Mouse (Mus musculus) liver, embryonic 11.5 days (tissue): ENCODE results near the gene Rasal2. TPM values are rescaled to one million over a fixed set of nuclear protein-coding genes. Genes with fewer than 3 reads are reported as not detected.

ENCODE experiments used
- ATAC-seq: fragments of 200-750 bp; cut with Nextera tagmentation; replicated peaks from 2 replicates; pipeline ENCODE4 v1.8.0; 2017; ENCODE audit warnings: moderate number of reproducible peaks, mild to moderate bottlenecking, moderate TSS enrichment, moderate library complexity; ENCODE audit not compliant: low FRiP score
- DNase-seq: peaks from one replicate; pipeline ENCODE4 v3.0.0-alpha.2; 2017; ENCODE audit warnings: low spot score
- H3K27ac ChIP-seq: fragments of 300-500 bp; sonication (generic); 2 replicates; pipeline ENCODE4 v1.5.1; 2014; ENCODE audit warnings: mild to moderate bottlenecking, low read depth, low read length, control low read depth
- H3K27me3 ChIP-seq: fragments of 300-500 bp; sonication (generic); replicated peaks from 2 replicates; pipeline ENCODE4 v1.6.1; 2014; ENCODE audit warnings: low read length, mixed read lengths; ENCODE audit not compliant: control insufficient read depth, insufficient read depth
- H3K36me3 ChIP-seq: fragments of 300-500 bp; sonication (generic); 2 replicates; pipeline ENCODE4 v1.6.1; 2014; ENCODE audit warnings: mild to moderate bottlenecking, low read length, moderate library complexity, mixed read lengths; ENCODE audit not compliant: control insufficient read depth, insufficient read depth
- H3K4me1 ChIP-seq: fragments of 300-500 bp; sonication (generic); replicated peaks from 2 replicates; pipeline ENCODE4 v1.6.1; 2014; ENCODE audit warnings: low read length, mixed read lengths; ENCODE audit not compliant: control insufficient read depth, insufficient read depth
- H3K4me2 ChIP-seq: fragments of 300-500 bp; sonication (generic); 2 replicates; pipeline ENCODE4 v1.6.1; 2014; ENCODE audit warnings: mild to moderate bottlenecking, control low read depth, moderate library complexity
- H3K4me3 ChIP-seq: fragments of 300-500 bp; sonication (generic); 2 replicates; pipeline ENCODE4 v1.5.1; 2014; ENCODE audit warnings: low read depth, low read length, control low read depth
- H3K9ac ChIP-seq: fragments of 300-500 bp; sonication (generic); 2 replicates; pipeline ENCODE4 v1.6.1; 2014; ENCODE audit warnings: low read depth, low read length, control low read depth
- H3K9me3 ChIP-seq: fragments of 300-500 bp; sonication (generic); 2 replicates; pipeline ENCODE4 v1.6.1; 2016; ENCODE audit warnings: low read length, inconsistent platforms, mixed read lengths; ENCODE audit not compliant: control insufficient read depth
- WGBS: fragments of 180-500 bp; shearing (Covaris S2); extraction: QIAGEN DNeasy Blood & Tissue Kit; methylation state at CpG from one replicate; pipeline ENCODE4 v1.1.7; 2014; 5-methylcytosine and 5-hydroxymethylcytosine counted together
- polyA plus RNA-seq: library from polyadenylated mRNA; unstranded; fragments of >200 nt; fragmentation: Nextera tagmentation; extraction: Ambion mirVana; gene quantifications from 2 replicates; pipeline ENCODE4 v1.2.1, GENCODE M21; 2014

Rasal2 gene
- polyA plus RNA-seq, 1 experiment from 2014 or later, result 3.9 TPM

DNA sequence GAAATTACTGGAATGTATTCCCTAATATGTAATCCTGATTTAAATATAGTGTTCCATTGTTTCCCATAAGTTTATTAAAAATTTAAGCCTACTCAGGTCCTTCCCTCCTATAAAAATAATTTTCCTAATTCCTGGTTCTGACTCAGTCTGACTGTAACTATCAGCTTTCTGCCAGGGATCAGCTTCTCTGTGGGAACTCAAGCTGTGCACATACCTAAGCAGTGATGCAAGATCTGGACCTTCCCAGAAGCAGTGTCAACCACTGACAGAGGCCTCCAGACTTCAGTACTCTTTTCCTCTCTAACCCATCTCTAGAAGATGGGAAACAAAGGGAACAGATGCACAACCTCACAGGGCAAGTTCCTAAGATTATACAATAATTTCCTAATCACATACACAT is 68.9 kb downstream of the Rasal2 start:
- ATAC-seq (no peak), DNase-seq (no peak)
- Histone ChIP-seq H3K9ac (no peak overlapping the region), H3K4me2 (no peak overlapping the region), H3K4me1 (no peaks in the 10 kb centered on the region), H3K27me3 (no peaks in the 10 kb centered on the region), H3K4me3 (no peak overlapping the region), H3K36me3 (no peaks in the 10 kb centered on the region), H3K9me3 (no peaks in the 10 kb centered on the region), H3K27ac (no peak overlapping the region)

DNA sequence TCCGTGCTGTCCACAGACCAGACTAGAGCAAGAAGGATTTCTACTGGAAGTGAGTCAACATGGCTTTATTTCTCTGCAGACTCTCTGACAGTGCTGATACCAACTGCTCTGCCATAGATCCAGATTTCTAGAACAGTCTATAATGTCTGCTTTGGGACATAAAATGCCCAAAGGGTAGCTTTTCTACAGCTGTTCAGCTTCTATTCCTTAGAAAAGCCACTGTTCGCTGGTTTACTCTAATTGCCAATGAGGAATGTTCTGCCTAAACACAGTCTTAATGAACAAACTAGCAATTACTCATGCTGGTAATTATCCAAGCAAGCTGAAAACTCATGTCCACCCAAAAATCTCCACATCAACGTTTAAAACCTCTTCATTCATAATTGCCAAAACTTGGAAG is 77.6 kb downstream of the Rasal2 start:
- WGBS, result 78% methylated on average over 3 of the region's 3 CpGs
- no peak for DNase-seq
- no peaks in the 10 kb centered on the region for H3K36me3 ChIP-seq
- no peak overlapping the region for H3K4me3 ChIP-seq
- H3K4me1 ChIP-seq, result no peaks in the 10 kb centered on the region
- H3K27ac ChIP-seq, result no peak overlapping the region
- no peak overlapping the region for H3K9ac ChIP-seq
- H3K4me2 ChIP-seq, result no peak overlapping the region
- no peaks in the 10 kb centered on the region for H3K27me3 ChIP-seq
- H3K9me3 ChIP-seq, result no peaks in the 10 kb centered on the region
- no peak for ATAC-seq

DNA sequence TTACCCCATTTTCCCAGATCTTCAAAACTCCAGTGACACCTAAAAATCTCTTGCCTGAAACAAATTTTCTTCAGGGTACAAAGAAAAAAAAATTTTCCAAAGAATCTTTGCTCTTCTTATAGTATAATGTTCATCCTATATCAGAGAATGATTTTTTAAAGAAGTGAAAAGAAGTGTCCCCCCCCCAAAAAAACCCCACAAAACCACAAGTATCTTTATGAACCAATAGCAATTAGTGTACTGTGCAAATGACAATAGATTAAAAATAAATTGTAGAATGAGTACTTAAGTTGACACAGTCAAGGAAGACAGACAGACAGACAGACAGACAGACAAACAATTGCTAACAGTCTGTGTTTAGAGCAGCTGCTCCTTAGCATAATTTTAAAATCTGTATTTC is 84.3 kb downstream of the Rasal2 start:
- no peak overlapping the region for H3K27ac ChIP-seq

DNA sequence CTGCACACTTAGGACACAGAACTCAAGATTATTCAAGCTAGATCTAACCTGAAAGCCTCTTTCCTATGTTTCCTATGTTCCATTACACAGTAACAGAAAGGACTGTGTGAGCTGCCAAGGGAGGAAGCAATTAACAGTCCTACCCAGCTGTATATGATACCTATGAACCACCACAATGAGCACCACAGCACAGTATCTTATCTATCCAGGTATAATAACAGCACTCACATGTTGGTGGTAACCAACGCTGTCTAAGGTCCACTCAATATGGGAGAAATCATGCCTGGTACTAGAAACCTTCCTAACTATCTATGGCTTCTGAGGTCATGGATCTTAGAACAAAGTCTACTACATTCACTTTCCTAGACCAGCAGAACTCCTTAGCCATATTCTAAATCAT is 89.3 kb downstream of the Rasal2 start:
- no peak overlapping the region for H3K4me3 ChIP-seq
- 89% methylated on average over 1 of the region's 1 CpGs for WGBS
- no peak overlapping the region for H3K27ac ChIP-seq
- no peaks in the 10 kb centered on the region for H3K27me3 ChIP-seq
- ATAC-seq, result no peak
- H3K36me3 ChIP-seq, result no peaks in the 10 kb centered on the region
- no peaks in the 10 kb centered on the region for H3K9me3 ChIP-seq
- no peaks in the 10 kb centered on the region for H3K4me1 ChIP-seq
- no peak for DNase-seq
- no peak overlapping the region for H3K9ac ChIP-seq
- H3K4me2 ChIP-seq, result no peak overlapping the region

More for the DNA sequence above, 84.3 kb downstream of the Rasal2 start:
- H3K4me2 ChIP-seq, result no peak overlapping the region
- H3K4me1 ChIP-seq, result no peaks in the 10 kb centered on the region
- no peaks in the 10 kb centered on the region for H3K36me3 ChIP-seq
- H3K9me3 ChIP-seq, result no peaks in the 10 kb centered on the region
- no peak for DNase-seq
- H3K9ac ChIP-seq, result no peak overlapping the region
- H3K27me3 ChIP-seq, result no peaks in the 10 kb centered on the region
- no peak for ATAC-seq
- no peak overlapping the region for H3K4me3 ChIP-seq

DNA sequence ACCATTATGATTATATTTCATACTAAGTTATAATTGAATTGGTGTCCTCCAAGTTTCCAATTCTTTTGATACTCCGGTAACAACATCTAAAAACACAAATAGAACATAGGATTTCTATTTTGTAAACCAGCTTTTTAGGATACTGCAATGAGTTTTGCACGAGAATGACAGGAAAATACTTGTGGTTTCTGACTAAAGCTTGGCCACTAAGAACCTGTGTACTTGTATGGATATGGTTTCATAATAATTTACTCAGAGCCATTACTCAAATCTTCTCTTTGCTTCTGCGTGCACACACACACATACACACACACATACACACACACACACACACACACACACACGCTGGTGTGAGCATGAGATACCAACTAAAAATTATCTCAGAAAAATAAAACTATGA is 93.5 kb downstream of the Rasal2 start:
- Histone ChIP-seq H3K4me2 (no peak overlapping the region), H3K4me3 (no peak overlapping the region), H3K36me3 (no peaks in the 10 kb centered on the region), H3K4me1 (no peaks in the 10 kb centered on the region), H3K27me3 (no peaks in the 10 kb centered on the region), H3K9me3 (no peaks in the 10 kb centered on the region), H3K9ac (no peak overlapping the region), H3K27ac (no peak overlapping the region)
- 78% methylated on average over 4 of the region's 4 CpGs for WGBS
- ATAC-seq (no peak), DNase-seq (no peak)

DNA sequence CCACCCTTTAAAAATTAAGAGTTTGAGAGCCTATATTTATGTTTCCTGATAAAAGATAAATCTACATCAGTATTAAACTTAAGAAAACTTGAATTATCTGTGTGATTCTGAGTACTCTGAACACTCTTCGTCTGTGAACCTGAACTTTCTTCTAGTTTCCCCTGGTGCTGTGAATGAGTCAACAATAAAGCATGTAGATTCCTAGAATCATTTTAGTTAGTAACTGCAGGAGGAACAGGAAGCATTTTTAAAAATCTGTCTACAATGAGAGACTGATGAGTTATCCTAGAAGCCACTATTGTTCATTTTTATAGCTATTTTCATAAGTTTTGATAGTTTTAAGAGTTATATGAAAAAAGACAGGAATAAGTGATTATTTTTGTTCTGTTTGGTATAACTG is 111.1 kb downstream of the Rasal2 start:
- Histone ChIP-seq H3K9me3 (no peaks in the 10 kb centered on the region), H3K27ac (no peak overlapping the region), H3K9ac (no peak overlapping the region), H3K4me2 (no peak overlapping the region), H3K27me3 (no peaks in the 10 kb centered on the region), H3K36me3 (no peaks in the 10 kb centered on the region), H3K4me1 (no peaks in the 10 kb centered on the region), H3K4me3 (no peak overlapping the region)
- 75% methylated on average over 1 of the region's 1 CpGs for WGBS
- DNase-seq (no peak), ATAC-seq (no peak)

DNA sequence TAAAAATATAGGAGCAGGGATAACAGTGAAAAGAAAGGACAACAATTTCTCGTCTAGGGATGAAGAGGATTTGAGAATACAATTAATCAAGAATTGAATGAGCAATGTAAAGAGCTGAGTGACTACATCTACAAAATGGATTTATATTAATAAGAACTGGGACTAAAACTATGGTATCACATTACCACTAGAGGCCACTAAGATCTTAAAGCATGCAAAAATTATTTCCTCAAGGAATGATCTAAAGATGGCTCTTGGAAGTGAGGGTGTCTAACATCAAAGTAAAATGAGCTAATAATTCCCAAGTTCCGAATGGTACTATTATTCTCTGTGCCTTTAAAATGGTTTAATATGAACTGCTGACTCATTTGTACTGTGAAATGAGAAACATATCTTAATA is 112.8 kb downstream of the Rasal2 start:
- H3K9me3 ChIP-seq, result no peaks in the 10 kb centered on the region
- H3K4me2 ChIP-seq, result no peak overlapping the region
- WGBS, result 77% methylated on average over 2 of the region's 2 CpGs
- H3K9ac ChIP-seq, result no peak overlapping the region
- H3K36me3 ChIP-seq, result no peaks in the 10 kb centered on the region
- no peaks in the 10 kb centered on the region for H3K4me1 ChIP-seq
- H3K4me3 ChIP-seq, result no peak overlapping the region
- H3K27me3 ChIP-seq, result no peaks in the 10 kb centered on the region
- DNase-seq, result no peak
- H3K27ac ChIP-seq, result no peak overlapping the region
- no peak for ATAC-seq

DNA sequence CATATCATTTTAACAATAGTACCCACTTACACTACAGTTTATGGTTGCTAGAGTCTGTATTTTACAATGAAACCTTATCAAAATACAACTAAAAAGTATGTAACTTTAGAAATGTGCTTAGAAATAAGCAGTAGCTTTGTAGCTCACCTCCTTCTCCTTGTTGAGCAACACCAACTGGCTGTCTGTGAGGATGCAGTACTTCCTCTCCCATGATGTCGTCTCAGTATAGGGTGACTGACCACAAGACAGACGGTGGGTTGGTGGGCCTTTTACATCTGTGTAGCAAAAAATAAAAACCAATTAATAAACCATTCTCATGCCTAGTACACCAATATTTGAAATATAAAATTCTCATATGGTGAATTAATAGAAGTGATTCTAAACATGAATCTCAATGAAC is 113.4 kb downstream of the Rasal2 start:
- DNase-seq, result no peak
- ATAC-seq, result no peak
- H3K4me3 ChIP-seq, result no peak overlapping the region
- no peak overlapping the region for H3K9ac ChIP-seq
- 44% methylated on average over 2 of the region's 2 CpGs for WGBS
- H3K9me3 ChIP-seq, result no peaks in the 10 kb centered on the region
- no peak overlapping the region for H3K4me2 ChIP-seq
- H3K27me3 ChIP-seq, result no peaks in the 10 kb centered on the region
- no peaks in the 10 kb centered on the region for H3K4me1 ChIP-seq
- H3K27ac ChIP-seq, result no peak overlapping the region
- H3K36me3 ChIP-seq, result no peaks in the 10 kb centered on the region

DNA sequence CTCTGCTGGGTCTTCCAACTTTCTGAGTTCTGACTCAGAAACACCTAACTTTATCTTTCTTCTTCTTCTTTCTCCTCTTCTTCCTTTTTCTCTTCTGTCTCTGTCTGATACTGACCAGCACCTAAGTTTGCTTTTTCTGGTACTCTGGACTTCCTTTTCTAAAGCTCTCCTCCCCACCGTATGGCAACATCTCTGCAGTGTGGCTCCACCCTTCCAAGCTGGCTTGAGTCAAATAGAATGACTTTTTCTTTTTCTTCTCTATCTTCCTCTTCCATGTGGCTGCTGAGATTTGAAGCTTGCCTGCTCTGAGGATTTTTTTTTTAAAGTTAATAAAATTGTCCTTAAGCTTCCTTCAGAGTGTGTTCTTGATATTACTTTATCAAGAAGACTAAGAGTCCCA is 115.3 kb downstream of the Rasal2 start:
- H3K27ac ChIP-seq, result no peak overlapping the region
- H3K4me3 ChIP-seq, result no peak overlapping the region
- no peak for ATAC-seq
- no peak overlapping the region for H3K4me2 ChIP-seq
- WGBS, result 55% methylated on average over 1 of the region's 1 CpGs
- DNase-seq, result no peak
- no peak overlapping the region for H3K9ac ChIP-seq
- no peaks in the 10 kb centered on the region for H3K27me3 ChIP-seq
- no peaks in the 10 kb centered on the region for H3K9me3 ChIP-seq
- no peaks in the 10 kb centered on the region for H3K36me3 ChIP-seq
- H3K4me1 ChIP-seq, result no peaks in the 10 kb centered on the region
